Mouse (Mus musculus) G1E (cell line): ENCODE data around the gene Klf13.

Source experiments
- CTCF ChIP-seq: IDR thresholded peaks from 2 replicates; pipeline ENCODE4 v1.5.1; 2012; ENCODE audit warnings: low read depth, low read length, inconsistent platforms, mixed read lengths
- GATA1 ChIP-seq: IDR thresholded peaks from 2 replicates; pipeline ENCODE4 v1.6.1; 2012; ENCODE audit warnings: borderline replicate concordance, low read length, inconsistent platforms, mixed read lengths

DNA sequence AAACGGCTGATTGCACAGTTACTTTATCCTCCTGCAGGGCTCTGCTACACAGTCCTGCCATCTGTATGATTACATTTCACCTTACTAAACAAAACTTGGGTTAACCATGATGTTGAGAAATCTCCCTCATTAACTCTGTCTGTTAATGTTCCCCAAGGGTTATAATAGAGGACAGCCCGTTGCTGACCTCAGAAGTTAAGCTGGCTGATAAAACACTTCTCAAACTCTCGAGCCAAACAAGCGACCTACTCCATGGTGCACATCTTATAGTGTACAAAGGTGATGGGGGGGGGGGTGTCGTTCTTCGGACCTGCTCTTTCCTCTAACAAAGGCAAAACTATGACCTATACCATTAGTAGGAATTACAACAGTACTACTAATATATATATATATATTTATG, 67.0 kb downstream of the Klf13 start:
- TF ChIP-seq CTCF (no peak), GATA1 (no peak)
